9 mouse cellular contexts compared by ENCODE assay signal in the genomic region with DNA sequence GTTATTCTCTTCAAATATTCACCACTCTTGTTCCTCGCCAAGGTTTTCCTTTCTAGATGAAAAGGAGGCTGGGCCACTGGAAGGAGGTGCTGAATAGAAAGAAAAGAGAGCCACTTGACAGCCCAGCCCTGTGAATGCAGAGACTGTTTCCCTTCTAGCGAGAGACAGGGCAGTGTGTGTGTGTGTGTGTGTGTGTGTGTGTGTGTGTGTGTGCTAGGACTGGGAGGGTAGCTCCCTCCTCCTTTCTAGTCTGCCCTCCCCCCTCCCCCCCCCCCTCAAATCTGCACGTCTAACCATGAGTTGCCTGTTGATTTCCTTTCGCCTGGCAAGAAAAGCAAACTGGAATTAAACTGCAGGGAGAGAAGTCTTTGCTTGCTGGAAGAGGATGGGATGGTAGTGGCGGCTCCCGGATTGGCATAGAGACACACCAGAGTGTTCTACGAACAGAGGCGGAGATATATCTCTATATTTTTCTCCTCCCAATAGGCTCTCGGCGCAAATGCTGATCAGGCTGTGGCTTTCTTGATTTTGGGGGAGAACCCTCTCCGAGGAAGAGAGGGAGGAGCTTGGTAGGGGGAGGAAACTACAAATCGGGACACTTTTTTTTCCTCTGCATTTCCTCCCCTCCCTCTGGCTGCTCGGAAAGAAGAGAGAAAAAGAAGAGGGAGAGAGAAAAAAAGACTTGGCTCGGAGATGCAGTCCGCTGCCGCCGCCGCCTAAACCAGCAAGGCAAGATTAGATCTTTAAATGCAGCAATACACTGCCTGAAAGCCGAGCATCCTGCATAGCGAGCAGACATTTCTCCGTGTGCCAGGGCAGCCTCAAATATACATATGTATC. TPM values are rescaled to one million over a fixed set of nuclear protein-coding genes. Genes with fewer than 3 reads are reported as not detected.
DNase-seq lines count a peak whose midpoint lies in the region; ATAC-seq lines count a peak whose summit lies in the region.
"Had no signal": no experiment of that assay in that cellular context is flagged by ENCODE, and none has a peak within 500 bp of the region (broad histone marks: within the 10 kb centered on the region; RNA-seq: fewer than 3 reads in every experiment).

No protein-coding gene starts in this region.

- peak; percentile 31; the same call in 1 of the 2 replicates for ATAC-seq in hindbrain, embryonic 14.5 days (ENCODE audit: low FRiP score)
- ATAC-seq in stomach, embryonic 15.5 days (ENCODE audit: insufficient read depth, low FRiP score, low read depth), result no peak
- ATAC-seq: Patski had no signal

- H3K27me3 ChIP-seq in forebrain, embryonic 10.5 days (ENCODE audit: poor library complexity, severe bottlenecking), result peaks cover 45% of the 10 kb centered on the region
- H3K27me3 ChIP-seq in hindbrain, embryonic 14.5 days (ENCODE audit: control insufficient read depth, insufficient read depth, low read length), result peaks cover 6% of the 10 kb centered on the region; the same call in 1 of the 2 replicates
- peaks cover 31% of the 10 kb centered on the region for H3K27me3 ChIP-seq in stomach, embryonic 15.5 days (replicated peaks)

- H3K9me3 ChIP-seq in forebrain, embryonic 10.5 days, result no peaks in the 10 kb centered on the region
- no peaks in the 10 kb centered on the region for H3K9me3 ChIP-seq in hindbrain, embryonic 14.5 days (ENCODE audit: control insufficient read depth, low read length)
- no peaks in the 10 kb centered on the region for H3K9me3 ChIP-seq in stomach, embryonic 15.5 days

- peaks cover 44% of the 10 kb centered on the region for H3K4me1 ChIP-seq in forebrain, embryonic 10.5 days
- peaks cover 7% of the 10 kb centered on the region; the same call in 1 of the 2 replicates for H3K4me1 ChIP-seq in hindbrain, embryonic 14.5 days (replicated peaks; ENCODE audit: control insufficient read depth, insufficient read depth, low read length)
- H3K4me1 ChIP-seq in stomach, embryonic 15.5 days, result peaks cover 17% of the 10 kb centered on the region

- no peaks in the 10 kb centered on the region for H3K36me3 ChIP-seq in forebrain, embryonic 10.5 days (replicated peaks)
- no peaks in the 10 kb centered on the region for H3K36me3 ChIP-seq in hindbrain, embryonic 14.5 days (replicated peaks; ENCODE audit: control insufficient read depth, insufficient read depth)
- H3K36me3 ChIP-seq in stomach, embryonic 15.5 days, result no peaks in the 10 kb centered on the region

- peak overlapping the region; percentile 67 for H3K9ac ChIP-seq in hindbrain, embryonic 14.5 days
- H3K9ac ChIP-seq in stomach, embryonic 15.5 days, result 0 out of 2 replicates have a peak overlapping the region, but pooled peaks have one; percentile 2

- peak overlapping the region; percentile 83 for H3K4me2 ChIP-seq in hindbrain, embryonic 14.5 days (replicated peaks)
- peak overlapping the region; percentile 91 for H3K4me2 ChIP-seq in stomach, embryonic 15.5 days

- under 1% methylated on average over 21 of the region's 21 CpGs for WGBS in forebrain, embryonic 10.5 days
- WGBS in hindbrain, embryonic 14.5 days, result under 1% methylated on average over 21 of the region's 21 CpGs
- WGBS in stomach, embryonic 15.5 days, result 2% methylated on average over 20 of the region's 21 CpGs

- peak overlapping the region; percentile 75 for H3K27ac ChIP-seq in forebrain, embryonic 10.5 days
- H3K27ac ChIP-seq in hindbrain, embryonic 14.5 days, result peak overlapping the region; percentile 72
- H3K27ac ChIP-seq in stomach, embryonic 15.5 days, result no peak overlapping the region

- peak overlapping the region; percentile 69 for H3K4me3 ChIP-seq in forebrain, embryonic 10.5 days
- peak overlapping the region; percentile 63 for H3K4me3 ChIP-seq in hindbrain, embryonic 14.5 days (replicated peaks; ENCODE audit: low read length)
- H3K4me3 ChIP-seq in stomach, embryonic 15.5 days (replicated peaks), result peak overlapping the region; percentile 55

- DNase-seq in left cerebral cortex, adult 18-20 months (ENCODE audit: low spot score in 2 of 2), result peak; percentile 40 to 55
- no peak for DNase-seq in left cerebral cortex, adult 11 months (ENCODE audit: low spot score)
- peak; percentile 65 for DNase-seq in forebrain, embryonic 10.5 days (ENCODE audit: extremely low spot score, low spot score)
- DNase-seq in hindbrain, embryonic 14.5 days (ENCODE audit: low spot score), result peak; percentile 47
- peak; percentile 57 to 67 for DNase-seq in layer of hippocampus, postnatal 14 days (ENCODE audit: low spot score in 2 of 2)
- peak; percentile 19 to 32 for DNase-seq in lung, postnatal 4 days
- DNase-seq in testis, postnatal 10 days (ENCODE audit: low spot score), result no peak

RNA-seq across cellular contexts. Expression of gene Pcdh17, which starts 1.5 kb away (rescaled TPM):
- 10 to 100 TPM; 26.1 to 30.5 TPM for total RNA-seq in left cerebral cortex, adult 18-20 months (2021)
- 4.4 and 5.4 TPM in 2 replicates for polyA plus RNA-seq in forebrain, embryonic 10.5 days (2016; fragmentation: Nextera tagmentation; extraction: Ambion mirVana)
- polyA plus RNA-seq in hindbrain, embryonic 14.5 days (2014; fragmentation: Nextera tagmentation; extraction: Ambion mirVana), result 32.6 and 36.8 TPM in 2 replicates
- total RNA-seq in layer of hippocampus, postnatal 14 days (2021), result 10 to 100 TPM; 40.8 to 42.5 TPM
- polyA plus RNA-seq in stomach, embryonic 15.5 days (2015; fragmentation: Nextera tagmentation; extraction: Ambion mirVana), result 6.2 and 6.6 TPM in 2 replicates
- polyA plus RNA-seq: Patski had no signal

Comparison
In these comparisons a context has a peak if more than half of its experiments do, and no peak if none do; other contexts are left out.
1. DNase-seq: peak in left cerebral cortex, adult 18-20 months (2 of 2), forebrain, embryonic 10.5 days (single experiment), hindbrain, embryonic 14.5 days (single experiment), layer of hippocampus, postnatal 14 days (2 of 2) and lung, postnatal 4 days (2 of 2); none in left cerebral cortex, adult 11 months (single experiment) and testis, postnatal 10 days (single experiment).
2. Peak in every context shown above with its lines, with median percentiles within 50 percentile points of each other: H3K4me3 ChIP-seq.